Mouse (Mus musculus): ENCODE results near the gene Vamp3. TPM values are rescaled to one million over a fixed set of nuclear protein-coding genes. Genes with fewer than 3 reads are reported as not detected.

The Vamp3 gene
- total RNA-seq (2022), result 10 to 100 TPM; 32.3 to 37.2 (median 35.5) TPM

- peak; percentile 97 to 99 for DNase-seq (ENCODE audit: low spot score in 2 of 2)
These were observed at the start of gene Vamp3 for GRCm38 (mm10) chr4:151057347-151058321. Vamp3 (minus strand) TSS chr4:151057963.

GRCm38 (mm10) chr4:151106468-151106867, 48.7 kb upstream of the Vamp3 start:
- DNase-seq (ENCODE audit: low spot score in 2 of 2), result no peak

- DNase-seq (ENCODE audit: low spot score in 2 of 2), result no peak
These were observed 48.1 kb upstream of the Vamp3 start for GRCm38 (mm10) chr4:151105886-151106285.

GRCm38 (mm10) chr4:151104147-151104546, 46.4 kb upstream of the Vamp3 start:
- no peak for DNase-seq (ENCODE audit: low spot score in 2 of 2)

- peak in 1 of 2 experiments; percentile 66 for DNase-seq (ENCODE audit: low spot score in 2 of 2)
These were observed 45.9 kb upstream of the Vamp3 start for GRCm38 (mm10) chr4:151103646-151104045.

GRCm38 (mm10) chr4:151097104-151097438, 39.3 kb upstream of the Vamp3 start:
- DNase-seq (ENCODE audit: low spot score in 2 of 2), result no peak

GRCm38 (mm10) chr4:151096334-151097103, 38.8 kb upstream of the Vamp3 start:
- DNase-seq (ENCODE audit: low spot score in 2 of 2), result no peak

- DNase-seq (ENCODE audit: low spot score in 2 of 2), result no peak
These were observed 37.4 kb upstream of the Vamp3 start for GRCm38 (mm10) chr4:151095207-151095606.

GRCm38 (mm10) chr4:151089270-151089669, 31.5 kb upstream of the Vamp3 start, which contains the start of gene Gm13090:
Gm13090 (plus strand) TSS chr4:151089570.
- DNase-seq (ENCODE audit: low spot score in 2 of 2), result no peak

- DNase-seq (ENCODE audit: low spot score in 2 of 2), result no peak
These were observed 31.1 kb upstream of the Vamp3 start for GRCm38 (mm10) chr4:151088819-151089218.

GRCm38 (mm10) chr4:151087358-151087757, 29.6 kb upstream of the Vamp3 start:
- no peak for DNase-seq (ENCODE audit: low spot score in 2 of 2)

- DNase-seq (ENCODE audit: low spot score in 2 of 2), result no peak
These were observed 25.3 kb upstream of the Vamp3 start for GRCm38 (mm10) chr4:151083027-151083426.

- DNase-seq (ENCODE audit: low spot score in 2 of 2), result no peak
These were observed 24.2 kb upstream of the Vamp3 start for GRCm38 (mm10) chr4:151081977-151082376.

GRCm38 (mm10) chr4:151081355-151081754, 23.6 kb upstream of the Vamp3 start:
- no peak for DNase-seq (ENCODE audit: low spot score in 2 of 2)

- DNase-seq (ENCODE audit: low spot score in 2 of 2), result no peak
These were observed 17.1 kb upstream of the Vamp3 start for GRCm38 (mm10) chr4:151074817-151075216.

- peak; percentile 64 to 79 for DNase-seq (ENCODE audit: low spot score in 2 of 2)
These were observed 15.5 kb upstream of the Vamp3 start for GRCm38 (mm10) chr4:151073108-151073744.

- DNase-seq (ENCODE audit: low spot score in 2 of 2), result no peak
These were observed 13.2 kb upstream of the Vamp3 start for GRCm38 (mm10) chr4:151070962-151071361.

- no peak for DNase-seq (ENCODE audit: low spot score in 2 of 2)
These were observed 11.0 kb upstream of the Vamp3 start for GRCm38 (mm10) chr4:151068751-151069150.

GRCm38 (mm10) chr4:151059566-151059965, 1.8 kb upstream of the Vamp3 start:
- DNase-seq (ENCODE audit: low spot score in 2 of 2), result no peak

GRCm38 (mm10) chr4:151058634-151059033, 871 bp upstream of the Vamp3 start:
- DNase-seq (ENCODE audit: low spot score in 2 of 2), result no peak

GRCm38 (mm10) chr4:151051162-151051561, 6.6 kb downstream of the Vamp3 start:
- DNase-seq (ENCODE audit: low spot score in 2 of 2), result no peak

- DNase-seq (ENCODE audit: low spot score in 2 of 2), result no peak
These were observed 11.2 kb downstream of the Vamp3 start for GRCm38 (mm10) chr4:151046524-151046923.
